Mouse (Mus musculus) C2C12 (cell line): Measurements from ENCODE around the gene Nek5. TPM values are rescaled to one million over a fixed set of nuclear protein-coding genes. Genes with fewer than 3 reads are reported as not detected.

Source experiments
- H3K27me3 ChIP-seq: one replicate; pipeline ENCODE4 v1.6.1; 2011; ENCODE audit not compliant: control insufficient read depth, insufficient read depth, insufficient read length
- H3K36me3 ChIP-seq: one replicate; pipeline ENCODE4 v1.6.1; 2011; ENCODE audit not compliant: control insufficient read depth, insufficient read depth
- H3K4me3 ChIP-seq: one replicate; pipeline ENCODE4 v1.5.1; 2011; ENCODE audit warnings: mild to moderate bottlenecking, control low read depth; ENCODE audit not compliant: poor library complexity, insufficient read depth, severe bottlenecking
- H3K79me2 ChIP-seq: one replicate; pipeline ENCODE4 v1.6.1; 2011; ENCODE audit not compliant: control insufficient read depth, insufficient read depth
- H3K79me3 ChIP-seq: one replicate; pipeline ENCODE4 v1.6.1; 2011; ENCODE audit warnings: low read depth, control low read depth
- H3ac ChIP-seq: one replicate; pipeline ENCODE3; 2011; ENCODE audit warnings: low read depth; ENCODE audit not compliant: control insufficient read depth, insufficient read length
- CEBPB ChIP-seq: IDR thresholded peaks from one replicate; pipeline ENCODE4 v1.6.1; 2011; ENCODE audit warnings: low read depth, mild to moderate bottlenecking, control low read depth, moderate library complexity
- CTCF ChIP-seq: IDR thresholded peaks from one replicate; pipeline ENCODE4 v1.5.1; 2011; ENCODE audit not compliant: control insufficient read depth, insufficient read depth, insufficient read length
- FOSL1 ChIP-seq: IDR thresholded peaks from one replicate; pipeline ENCODE4 v1.8.0; 2011; ENCODE audit warnings: mild to moderate bottlenecking, low read length; ENCODE audit not compliant: poor library complexity, insufficient read depth, severe bottlenecking
- MAX ChIP-seq: IDR thresholded peaks from one replicate; pipeline ENCODE4 v1.6.1; 2011; ENCODE audit warnings: mild to moderate bottlenecking, control low read depth
- MYOD1 ChIP-seq: IDR thresholded peaks from one replicate; pipeline ENCODE4 v1.6.1; 2011; ENCODE audit warnings: low read depth; ENCODE audit not compliant: control insufficient read depth, insufficient read length
- MYOG ChIP-seq: IDR thresholded peaks from one replicate; pipeline ENCODE4 v1.6.1; 2011; ENCODE audit not compliant: control insufficient read depth, insufficient read length; ENCODE audit errors: extremely low read depth
- USF1 ChIP-seq: IDR thresholded peaks from one replicate; pipeline ENCODE4 v1.6.1; 2011; ENCODE audit warnings: low read depth, mild to moderate bottlenecking, control low read depth, moderate library complexity
- polyA plus RNA-seq: library from polyadenylated mRNA; unstranded; fragments of >200 nt; fragmentation: generic; extraction: Trizol; gene quantifications from one replicate; pipeline ENCODE4 v1.2.1, GENCODE M21; 2012; ENCODE audit warnings: missing spikeins

Gene Nek5
- polyA plus RNA-seq, 1 experiment = not detected

DNA sequence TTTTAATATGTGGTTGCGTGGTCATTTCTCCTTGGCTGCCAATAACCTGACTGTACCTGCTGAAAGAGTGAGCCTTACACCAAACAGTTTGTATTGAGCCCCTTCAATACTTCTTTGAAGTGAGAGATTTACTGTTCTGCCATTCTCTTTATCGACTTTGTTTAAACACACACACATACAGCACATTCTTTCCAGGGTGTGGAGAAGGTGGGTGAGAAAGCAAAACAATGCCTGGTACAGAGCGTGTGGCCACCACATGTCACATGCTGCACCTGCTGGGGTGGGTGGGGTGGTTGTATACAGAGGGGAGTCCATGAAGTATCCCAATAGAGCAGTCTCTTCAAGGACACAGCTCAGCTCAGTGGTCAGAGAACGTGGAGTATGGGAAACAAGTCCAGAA is 99.6 kb downstream of the Nek5 start:
- no peaks in the 10 kb centered on the region for H3K79me2 ChIP-seq
- peaks cover 11% of the 10 kb centered on the region for H3K27me3 ChIP-seq
- TF ChIP-seq MYOG (no peak), FOSL1 (no peak), MAX (no peak), USF1 (no peak), MYOD1 (no peak), CEBPB (no peak), CTCF (no peak)
- no peak overlapping the region for H3ac ChIP-seq
- H3K4me3 ChIP-seq = no peak overlapping the region
- no peaks in the 10 kb centered on the region for H3K36me3 ChIP-seq
- H3K79me3 ChIP-seq = no peaks in the 10 kb centered on the region

Other genes with a start within 250 kb of the Nek5 start
- not detected for gene Defb9, start 239.6 kb downstream of the Nek5 start, polyA plus RNA-seq
- gene Defb11, start 218.6 kb downstream of the Nek5 start, polyA plus RNA-seq = not detected
- not detected for gene Defb15, start 192.3 kb downstream of the Nek5 start, polyA plus RNA-seq
- gene Defb35, start 186.7 kb downstream of the Nek5 start, polyA plus RNA-seq = not detected
- not detected for gene Defb13, start 178.3 kb downstream of the Nek5 start, polyA plus RNA-seq
- not detected for gene Fam90a1a, start 166.3 kb downstream of the Nek5 start, polyA plus RNA-seq
- not detected for gene Ccdc70, start 155.3 kb downstream of the Nek5 start, polyA plus RNA-seq
- 0.04 TPM for gene Atp7b, start 64.7 kb downstream of the Nek5 start, polyA plus RNA-seq
- 3.1 TPM for gene Alg11, start 64.3 kb downstream of the Nek5 start, polyA plus RNA-seq
- 1.4 TPM for gene Nek3, start 41.4 kb upstream of the Nek5 start, polyA plus RNA-seq
- gene Ckap2, start 60.8 kb upstream of the Nek5 start, polyA plus RNA-seq = 21.3 TPM
- gene Vps36, start 67.8 kb upstream of the Nek5 start, polyA plus RNA-seq = 22.9 TPM
- 0.04 TPM for gene Thsd1, start 102.3 kb upstream of the Nek5 start, polyA plus RNA-seq
- gene Tpte, start 158.4 kb upstream of the Nek5 start, polyA plus RNA-seq = not detected